Mouse (Mus musculus) bone marrow macrophage, adult 2 months (primary cell): ENCODE measurements at regions not wholly inside any gene's neighbourhood (a gene's known extent, or its start where the extent isn't known, plus 50 kb on each side); places are given as distances from the start of the nearest gene placed in this dataset.

ENCODE experiments used
- CTCF ChIP-seq: IDR thresholded peaks from 2 replicates; pipeline ENCODE4 v1.5.1; 2012; ENCODE audit warnings: low read depth, mild to moderate bottlenecking, low read length, moderate library complexity
- POLR2A ChIP-seq: IDR thresholded peaks from 2 replicates; pipeline ENCODE4 v1.6.1; 2012; ENCODE audit warnings: mild to moderate bottlenecking, low read depth, low read length, borderline replicate concordance

- no peak for TF ChIP-seq POLR2A
- no peak for TF ChIP-seq CTCF
These were observed 76.6 kb upstream of the Pmfbp1 start for GRCm38 (mm10) chr8:109417222-109417621.
